Mouse (Mus musculus): ENCODE data around the gene Rab40c. TPM values are rescaled to one million over a fixed set of nuclear protein-coding genes. Genes with fewer than 3 reads are reported as not detected.

Gene Rab40c
- polyA plus RNA-seq, 1 experiment from 2014 or later = 9.9 TPM

DNA sequence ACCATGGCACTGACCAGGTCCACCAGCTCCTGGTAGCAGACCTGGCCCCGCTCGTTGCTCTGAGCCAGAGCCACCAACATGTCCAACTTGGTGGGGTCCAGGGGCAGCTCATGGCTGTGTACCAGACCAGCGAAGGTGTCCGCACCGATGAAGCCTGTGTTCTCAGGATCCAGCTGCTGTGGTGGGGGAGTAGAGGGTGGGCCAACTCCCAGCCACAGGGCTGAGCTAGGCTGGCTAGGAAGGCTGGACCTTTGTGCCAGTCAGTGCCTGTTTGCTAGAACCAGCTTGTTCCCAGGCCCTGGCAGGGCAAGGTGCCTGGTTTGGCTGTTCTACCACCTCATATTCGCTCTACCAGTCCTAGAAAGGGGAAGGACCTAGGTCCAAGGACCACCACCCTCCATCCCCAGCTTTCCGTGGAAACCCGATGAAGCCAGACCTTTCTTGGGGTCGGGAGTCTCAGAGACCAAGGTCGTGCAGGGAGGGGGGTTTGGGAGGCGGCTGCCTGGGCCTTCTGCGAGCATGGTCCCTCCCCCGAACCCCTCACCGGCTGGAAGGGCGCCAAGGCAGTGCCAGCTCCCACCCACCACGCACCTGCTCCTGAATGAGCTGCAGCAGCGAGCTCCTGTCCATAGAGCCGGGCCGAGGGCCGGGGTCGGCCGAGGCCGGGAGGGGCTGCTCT, 83.0 kb downstream of the Rab40c start:
- 25% methylated on average over 22 of the region's 23 CpGs for WGBS (ENCODE audit: insufficient replicate concordance)
- no peaks in the 10 kb centered on the region for H3K27me3 ChIP-seq (replicated peaks)
- H3K36me3 ChIP-seq = peaks cover 65% of the 10 kb centered on the region
- H3K9ac ChIP-seq = peak overlapping the region; percentile 56
- H3K4me1 ChIP-seq = peaks cover 74% of the 10 kb centered on the region
- peak overlapping the region; percentile 71 for H3K4me2 ChIP-seq
- H3K9me3 ChIP-seq (replicated peaks) = no peaks in the 10 kb centered on the region
- H3K27ac ChIP-seq = peak overlapping the region; percentile 12
- ATAC-seq = no peak
- peak overlapping the region; percentile 38 for H3K4me3 ChIP-seq

DNA sequence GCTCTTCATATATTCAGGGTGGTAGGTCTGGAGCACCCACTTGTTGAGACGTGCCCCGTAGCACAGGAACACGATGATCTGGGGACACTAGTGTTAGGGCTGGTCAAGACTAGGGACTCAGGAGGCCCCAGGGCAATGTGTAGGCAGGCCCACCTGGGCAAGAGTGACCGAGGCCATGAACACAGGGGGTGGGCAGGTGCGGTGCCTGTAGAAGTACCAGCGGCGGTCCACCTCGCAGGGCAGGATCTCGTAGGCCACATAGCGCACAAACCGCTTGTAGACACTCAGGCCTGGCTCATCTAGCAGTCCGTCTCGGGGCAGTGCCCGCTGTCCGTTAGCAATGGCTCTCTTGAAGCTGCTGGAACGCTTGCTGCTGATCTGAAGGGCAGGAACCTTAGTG, 83.7 kb downstream of the Rab40c start:
- Histone ChIP-seq H3K27me3 (replicated peaks) (no peaks in the 10 kb centered on the region), H3K9me3 (replicated peaks) (no peaks in the 10 kb centered on the region), H3K36me3 (peaks cover 65% of the 10 kb centered on the region), H3K4me1 (peaks cover 81% of the 10 kb centered on the region), H3K4me2 (peak overlapping the region; percentile 71; the same call in 1 of the 2 replicates), H3K9ac (0 out of 2 replicates have a peak overlapping the region, but pooled peaks have one; percentile 56), H3K4me3 (no peak overlapping the region), H3K27ac (no peak overlapping the region)
- ATAC-seq = no peak
- 89% methylated on average over 16 of the region's 16 CpGs for WGBS (ENCODE audit: insufficient replicate concordance)

DNA sequence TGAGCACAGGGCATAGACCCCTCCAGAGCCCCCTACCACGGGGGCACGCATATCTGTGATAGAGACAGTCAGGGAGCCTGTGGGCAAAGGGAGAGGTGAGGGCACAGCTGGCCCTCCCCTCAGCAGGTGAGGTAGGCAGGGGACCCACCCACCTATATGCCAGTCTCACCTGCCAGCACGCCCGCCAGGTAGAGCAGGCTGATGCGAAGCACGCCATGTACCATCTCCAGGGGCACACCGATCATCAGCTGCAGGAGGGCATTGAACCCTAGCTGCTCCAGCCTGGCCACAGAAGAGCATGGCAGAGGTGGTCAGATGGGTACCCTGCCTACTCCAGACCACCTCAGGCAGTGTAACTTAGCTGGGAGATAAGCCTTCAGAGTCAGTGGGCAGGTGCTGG, 84.2 kb downstream of the Rab40c start:
- Histone ChIP-seq H3K27ac (no peak overlapping the region), H3K9ac (peak overlapping the region; percentile 92; the same call in 1 of the 2 replicates), H3K4me3 (peak overlapping the region; percentile 84; the same call in 1 of the 2 replicates), H3K36me3 (peaks cover 65% of the 10 kb centered on the region), H3K27me3 (replicated peaks) (no peaks in the 10 kb centered on the region), H3K4me1 (peaks cover 84% of the 10 kb centered on the region), H3K9me3 (replicated peaks) (no peaks in the 10 kb centered on the region), H3K4me2 (peak overlapping the region; percentile 84)
- 88% methylated on average over 7 of the region's 7 CpGs for WGBS (ENCODE audit: insufficient replicate concordance)
- ATAC-seq = no peak

DNA sequence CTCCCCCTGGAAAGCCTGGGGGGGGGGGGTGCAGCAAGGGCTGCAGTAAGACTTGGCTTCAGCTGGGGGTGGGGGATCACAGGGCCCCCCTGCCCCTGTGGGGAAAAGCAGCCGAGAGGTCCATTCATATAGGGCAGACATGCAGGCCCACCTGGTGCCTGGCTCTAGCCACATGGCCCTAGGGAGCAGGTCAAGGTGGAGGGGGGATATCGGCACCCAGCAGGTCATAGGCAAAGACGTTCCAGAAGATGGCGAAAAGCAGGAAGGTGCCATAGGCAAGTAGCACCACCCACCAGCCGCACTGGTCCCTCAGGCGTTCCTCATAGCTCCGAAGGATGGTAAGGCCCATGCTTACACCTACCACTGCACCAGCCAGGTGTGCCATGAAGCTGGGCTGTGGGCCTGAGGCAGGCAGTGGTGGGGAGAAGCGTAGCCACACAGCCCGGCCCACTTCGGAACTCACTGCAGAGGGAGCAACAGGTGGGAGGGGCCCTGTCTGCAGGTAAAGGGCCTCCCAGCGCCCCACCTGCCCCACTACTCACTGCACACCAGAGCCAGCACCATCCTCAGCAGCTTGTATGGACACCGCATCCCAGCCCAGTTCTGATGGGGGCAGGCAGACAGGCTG, 84.8 kb downstream of the Rab40c start:
- ATAC-seq = no peak
- Histone ChIP-seq H3K4me1 (peaks cover 84% of the 10 kb centered on the region), H3K9me3 (replicated peaks) (no peaks in the 10 kb centered on the region), H3K27me3 (replicated peaks) (no peaks in the 10 kb centered on the region), H3K4me3 (peak overlapping the region; percentile 84), H3K4me2 (peak overlapping the region; percentile 84), H3K36me3 (peaks cover 65% of the 10 kb centered on the region), H3K9ac (peak overlapping the region; percentile 92), H3K27ac (peak overlapping the region; percentile 93)
- WGBS (ENCODE audit: insufficient replicate concordance) = 89% methylated on average over 12 of the region's 12 CpGs

DNA sequence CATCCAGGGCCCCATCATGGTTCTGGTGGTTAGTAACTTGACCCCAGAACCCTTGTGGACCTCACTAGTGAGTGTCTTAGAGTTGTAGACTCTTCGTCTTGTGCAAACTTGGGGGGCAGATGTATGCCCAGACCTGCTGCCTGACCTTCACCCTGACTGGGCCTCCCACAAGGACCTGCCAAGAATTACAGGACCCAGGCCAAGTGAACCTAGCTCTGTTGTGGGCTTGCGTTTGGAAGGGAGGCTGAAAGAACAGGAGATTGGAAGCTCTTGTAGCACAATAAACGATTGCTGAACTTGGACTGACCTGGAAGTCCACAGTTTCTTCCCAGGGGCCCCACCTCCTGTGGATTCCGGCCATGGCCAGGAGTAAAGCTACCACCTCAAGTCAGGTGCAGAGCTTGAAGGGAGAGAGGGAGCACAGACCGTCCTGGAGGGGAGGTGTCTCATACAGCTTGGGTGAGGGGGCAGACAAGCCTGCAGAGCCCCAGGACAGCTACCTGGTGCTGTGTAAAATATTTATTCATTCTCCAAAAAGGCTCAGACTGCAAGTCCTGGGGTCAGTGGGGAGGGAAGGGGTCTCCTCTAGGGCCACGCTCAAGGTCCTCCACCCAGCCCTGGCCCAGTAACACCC, 85.4 kb downstream of the Rab40c start:
- H3K4me2 ChIP-seq = peak overlapping the region; percentile 84
- WGBS (ENCODE audit: insufficient replicate concordance) = 43% methylated on average over 6 of the region's 6 CpGs
- H3K9ac ChIP-seq = peak overlapping the region; percentile 92
- H3K9me3 ChIP-seq (replicated peaks) = no peaks in the 10 kb centered on the region
- H3K27me3 ChIP-seq (replicated peaks) = no peaks in the 10 kb centered on the region
- H3K27ac ChIP-seq = peak overlapping the region; percentile 93
- ATAC-seq = no peak
- peak overlapping the region; percentile 84 for H3K4me3 ChIP-seq
- peaks cover 84% of the 10 kb centered on the region for H3K4me1 ChIP-seq
- peaks cover 60% of the 10 kb centered on the region for H3K36me3 ChIP-seq

DNA sequence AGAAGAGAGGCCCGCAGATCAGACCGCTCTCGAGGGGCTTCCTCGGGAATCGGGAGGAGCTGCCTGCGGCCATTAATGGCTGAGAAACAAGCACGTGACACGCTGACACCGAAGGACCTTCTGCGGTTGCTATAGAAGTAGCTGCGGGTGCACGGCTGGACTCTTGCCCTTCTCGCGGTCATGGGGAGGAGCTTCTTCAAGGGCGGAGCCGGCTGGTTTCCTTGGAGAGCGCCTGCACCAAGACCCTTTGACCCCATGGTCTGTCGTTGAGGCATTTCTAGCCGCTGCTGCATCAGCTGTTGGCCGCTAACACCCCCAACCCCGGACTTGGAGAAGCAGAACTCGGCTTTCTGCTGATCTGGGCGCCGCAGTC, 86.2 kb downstream of the Rab40c start, which contains the start of gene Stub1:
TSS of gene Stub1 (minus strand) at position 114 of the 373 bp plus-strand sequence.
- 0% methylated on average over 24 of the region's 24 CpGs for WGBS (ENCODE audit: insufficient replicate concordance)
- peak; percentile 53 for ATAC-seq
- peaks cover 88% of the 10 kb centered on the region for H3K4me1 ChIP-seq
- H3K4me2 ChIP-seq = peak within 1 kb of the TSS; percentile 84
- H3K36me3 ChIP-seq = peaks cover 55% of the 10 kb centered on the region
- H3K9me3 ChIP-seq (replicated peaks) = no peaks in the 10 kb centered on the region
- peak within 1 kb of the TSS; percentile 92 for H3K9ac ChIP-seq
- no peaks in the 10 kb centered on the region for H3K27me3 ChIP-seq (replicated peaks)
- H3K27ac ChIP-seq = peak within 1 kb of the TSS; percentile 93
- H3K4me3 ChIP-seq = peak within 1 kb of the TSS; percentile 84

DNA sequence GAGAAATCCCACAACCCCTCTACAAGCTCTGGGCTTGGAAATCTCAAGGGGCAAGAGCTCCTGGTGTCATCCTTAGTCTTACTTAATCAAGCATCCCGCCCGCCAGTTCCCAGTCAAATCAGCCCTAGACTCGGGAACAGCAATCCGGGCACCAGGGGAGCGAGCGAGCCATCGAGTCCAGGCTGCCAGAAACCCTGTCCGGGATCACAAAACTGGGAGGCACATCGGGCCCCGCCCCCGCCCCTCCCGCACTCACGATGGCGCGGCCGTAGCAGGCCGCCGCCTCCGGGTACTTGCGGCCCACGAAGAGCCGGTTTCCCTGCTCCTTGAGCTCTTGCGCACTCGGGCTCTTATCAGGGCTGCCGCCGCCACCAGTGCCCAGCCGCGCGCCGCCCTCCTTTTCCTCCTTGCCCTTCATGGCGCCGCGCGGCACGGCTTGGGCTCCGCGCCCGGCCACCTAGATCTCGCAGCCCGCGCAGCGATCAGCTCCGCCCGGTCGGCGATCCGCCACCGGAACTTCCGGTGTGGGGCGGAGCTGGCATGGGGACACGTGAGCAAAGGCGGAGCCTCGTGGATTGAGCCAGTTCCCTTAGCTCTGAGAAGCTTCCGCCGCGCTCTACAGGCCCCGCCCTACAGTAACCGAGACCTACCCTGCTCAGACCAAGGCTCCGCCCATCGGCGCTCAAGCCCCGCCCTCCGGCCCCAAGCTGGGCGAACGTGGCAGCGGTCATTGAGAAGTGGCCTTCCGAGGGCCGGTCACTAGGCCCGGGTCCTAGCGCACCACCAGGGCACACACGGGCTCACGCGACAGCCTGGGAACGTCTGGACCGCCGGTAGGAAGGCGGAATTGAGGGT, 86.9 kb downstream of the Rab40c start:
- under 1% methylated on average over 75 of the region's 77 CpGs for WGBS (ENCODE audit: insufficient replicate concordance)
- H3K36me3 ChIP-seq = peaks cover 55% of the 10 kb centered on the region
- peak overlapping the region; percentile 92 for H3K9ac ChIP-seq
- no peaks in the 10 kb centered on the region for H3K27me3 ChIP-seq (replicated peaks)
- peak overlapping the region; percentile 84 for H3K4me3 ChIP-seq
- no peaks in the 10 kb centered on the region for H3K9me3 ChIP-seq (replicated peaks)
- peak overlapping the region; percentile 84 for H3K4me2 ChIP-seq
- H3K4me1 ChIP-seq = peaks cover 87% of the 10 kb centered on the region
- ATAC-seq = peak; percentile 89
- peak overlapping the region; percentile 93 for H3K27ac ChIP-seq

Other genes with a start within 250 kb of the Rab40c start
- gene Gng13, start 202.6 kb downstream of the Rab40c start, polyA plus RNA-seq (2016; fragmentation: Nextera tagmentation; extraction: Ambion mirVana) = 1.2 and 1.4 TPM in 2 replicates
- 33.3 and 37.6 TPM in 2 replicates for gene Chtf18, start 192.3 kb downstream of the Rab40c start, polyA plus RNA-seq (2016; fragmentation: Nextera tagmentation; extraction: Ambion mirVana)
- gene Rpusd1, start 192.1 kb downstream of the Rab40c start, polyA plus RNA-seq (2016; fragmentation: Nextera tagmentation; extraction: Ambion mirVana) = 8.8 and 10.3 TPM in 2 replicates
- gene Mslnl, start 183.7 kb downstream of the Rab40c start, polyA plus RNA-seq (2016; fragmentation: Nextera tagmentation; extraction: Ambion mirVana) = not detected in 2 replicates
- gene Msln, start 165.3 kb downstream of the Rab40c start, polyA plus RNA-seq (2016; fragmentation: Nextera tagmentation; extraction: Ambion mirVana) = 0.26 and 0.30 TPM in 2 replicates
- gene Narfl, start 146.0 kb downstream of the Rab40c start, polyA plus RNA-seq (2016; fragmentation: Nextera tagmentation; extraction: Ambion mirVana) = 18.9 and 19.3 TPM in 2 replicates
- 11.4 and 11.9 TPM in 2 replicates for gene Haghl, start 134.1 kb downstream of the Rab40c start, polyA plus RNA-seq (2016; fragmentation: Nextera tagmentation; extraction: Ambion mirVana)
- 0.17 TPM in 1 of 2 replicates, not detected in the other for gene Ccdc78, start 133.1 kb downstream of the Rab40c start, polyA plus RNA-seq (2016; fragmentation: Nextera tagmentation; extraction: Ambion mirVana)
- 59.8 and 68.1 TPM in 2 replicates for gene Fam173a, start 126.8 kb downstream of the Rab40c start, polyA plus RNA-seq (2016; fragmentation: Nextera tagmentation; extraction: Ambion mirVana)
- gene AC134908.4, start 124.1 kb downstream of the Rab40c start, polyA plus RNA-seq (2016; fragmentation: Nextera tagmentation; extraction: Ambion mirVana) = not detected in 2 replicates
- gene Metrn, start 122.6 kb downstream of the Rab40c start, polyA plus RNA-seq (2016; fragmentation: Nextera tagmentation; extraction: Ambion mirVana) = 29.1 and 31.7 TPM in 2 replicates
- 0.18 and 0.33 TPM in 2 replicates for gene Fbxl16, start 110.6 kb downstream of the Rab40c start, polyA plus RNA-seq (2016; fragmentation: Nextera tagmentation; extraction: Ambion mirVana)
- gene Wdr24, start 96.1 kb downstream of the Rab40c start, polyA plus RNA-seq (2016; fragmentation: Nextera tagmentation; extraction: Ambion mirVana) = 17.7 and 18.7 TPM in 2 replicates
- gene Jmjd8, start 90.9 kb downstream of the Rab40c start, polyA plus RNA-seq (2016; fragmentation: Nextera tagmentation; extraction: Ambion mirVana) = 26.6 and 26.8 TPM in 2 replicates
- gene Stub1, start 86.3 kb downstream of the Rab40c start, polyA plus RNA-seq (2016; fragmentation: Nextera tagmentation; extraction: Ambion mirVana) = 150 and 156 TPM in 2 replicates
- gene Rhbdl1, start 82.4 kb downstream of the Rab40c start, polyA plus RNA-seq (2016; fragmentation: Nextera tagmentation; extraction: Ambion mirVana) = 0.80 and 0.89 TPM in 2 replicates
- gene Gm20683, start 78.0 kb downstream of the Rab40c start, polyA plus RNA-seq (2016; fragmentation: Nextera tagmentation; extraction: Ambion mirVana) = 0.43 and 0.64 TPM in 2 replicates
- gene Rhot2, start 74.9 kb downstream of the Rab40c start, polyA plus RNA-seq (2016; fragmentation: Nextera tagmentation; extraction: Ambion mirVana) = 15.8 and 17.4 TPM in 2 replicates
- gene Wdr90, start 58.2 kb downstream of the Rab40c start, polyA plus RNA-seq (2016; fragmentation: Nextera tagmentation; extraction: Ambion mirVana) = 19.5 and 19.6 TPM in 2 replicates
- 68.0 and 70.3 TPM in 2 replicates for gene Mcrip2, start 51.0 kb downstream of the Rab40c start, polyA plus RNA-seq (2016; fragmentation: Nextera tagmentation; extraction: Ambion mirVana)
- gene Mettl26, start 44.7 kb downstream of the Rab40c start, polyA plus RNA-seq (2016; fragmentation: Nextera tagmentation; extraction: Ambion mirVana) = 52.3 and 53.5 TPM in 2 replicates
- gene Wfikkn1, start 38.9 kb downstream of the Rab40c start, polyA plus RNA-seq (2016; fragmentation: Nextera tagmentation; extraction: Ambion mirVana) = 0.83 and 0.91 TPM in 2 replicates
- gene Pigq, start 25.2 kb upstream of the Rab40c start, polyA plus RNA-seq (2016; fragmentation: Nextera tagmentation; extraction: Ambion mirVana) = 161 and 171 TPM in 2 replicates
- gene Nhlrc4, start 25.2 kb upstream of the Rab40c start, polyA plus RNA-seq (2016; fragmentation: Nextera tagmentation; extraction: Ambion mirVana) = 5.0 and 7.3 TPM in 2 replicates
- 0.36 and 0.49 TPM in 2 replicates for gene A930017K11Rik, start 32.8 kb upstream of the Rab40c start, polyA plus RNA-seq (2016; fragmentation: Nextera tagmentation; extraction: Ambion mirVana)
- 20.4 and 21.3 TPM in 2 replicates for gene Capn15, start 66.1 kb upstream of the Rab40c start, polyA plus RNA-seq (2016; fragmentation: Nextera tagmentation; extraction: Ambion mirVana)
- gene Rab11fip3, start 149.8 kb upstream of the Rab40c start, polyA plus RNA-seq (2016; fragmentation: Nextera tagmentation; extraction: Ambion mirVana) = 4.2 and 4.3 TPM in 2 replicates
- 12.0 and 13.2 TPM in 2 replicates for gene Decr2, start 170.6 kb upstream of the Rab40c start, polyA plus RNA-seq (2016; fragmentation: Nextera tagmentation; extraction: Ambion mirVana)
- 65.9 and 68.3 TPM in 2 replicates for gene Nme4, start 175.9 kb upstream of the Rab40c start, polyA plus RNA-seq (2016; fragmentation: Nextera tagmentation; extraction: Ambion mirVana)
- gene Tmem8, start 193.6 kb upstream of the Rab40c start, polyA plus RNA-seq (2016; fragmentation: Nextera tagmentation; extraction: Ambion mirVana) = 1.9 and 2.2 TPM in 2 replicates
- 162 and 174 TPM in 2 replicates for gene Mrpl28, start 203.8 kb upstream of the Rab40c start, polyA plus RNA-seq (2016; fragmentation: Nextera tagmentation; extraction: Ambion mirVana)
- gene Axin1, start 219.0 kb upstream of the Rab40c start, polyA plus RNA-seq (2016; fragmentation: Nextera tagmentation; extraction: Ambion mirVana) = 15.2 and 16.4 TPM in 2 replicates